Mouse (Mus musculus) bone marrow, adult 2 months (tissue): ENCODE data around the gene Gm49380. TPM values are rescaled to one million over a fixed set of nuclear protein-coding genes. Genes with fewer than 3 reads are reported as not detected.

ENCODE experiments used
- H3K27ac ChIP-seq: fragments of 200-500 bp; 2 replicates; pipeline ENCODE4 v1.5.1; 2012; ENCODE audit warnings: low read depth, mild to moderate bottlenecking, control low read depth, inconsistent platforms, low read length; ENCODE audit not compliant: control insufficient read depth, poor library complexity, insufficient read depth
- H3K4me1 ChIP-seq: fragments of 200-500 bp; 2 replicates; pipeline ENCODE4 v1.6.1; 2011; ENCODE audit warnings: low read length; ENCODE audit not compliant: control insufficient read depth, insufficient read depth
- H3K4me3 ChIP-seq: fragments of 200-500 bp; replicated peaks from 2 replicates; pipeline ENCODE3; 2011; ENCODE audit warnings: mild to moderate bottlenecking, low read depth, low read length, control low read depth; ENCODE audit not compliant: control insufficient read depth
- CTCF ChIP-seq: fragments of 200-500 bp; IDR thresholded peaks from 2 replicates; pipeline ENCODE4 v1.5.1; 2011; ENCODE audit warnings: low read length, control low read depth; ENCODE audit not compliant: control insufficient read depth, insufficient read depth
- POLR2A ChIP-seq: fragments of 200-500 bp; IDR thresholded peaks from 2 replicates; pipeline ENCODE4 v1.6.1; 2011; ENCODE audit warnings: low read depth, mild to moderate bottlenecking, control low read depth, low read length, borderline replicate concordance; ENCODE audit not compliant: control insufficient read depth
- WGBS: fragments of 180-500 bp; shearing (Covaris S2); methylation state at CpG from one replicate; pipeline ENCODE4 v1.1.7; 2018; 5-methylcytosine and 5-hydroxymethylcytosine counted together
- polyA plus RNA-seq: library from polyadenylated mRNA; stranded (reverse); fragments of >200 nt; gene quantifications from 2 replicates; pipeline ENCODE4 v1.2.4, GENCODE M21; 2011; ENCODE audit warnings: low replicate concordance; ENCODE audit not compliant: missing spikeins, insufficient read depth, insufficient read length

Gm49380 gene
- polyA plus RNA-seq, 1 experiment = not detected

- TF ChIP-seq CTCF (no peak), POLR2A (no peak)
- Histone ChIP-seq H3K4me3 (peak overlapping the region; percentile 1), H3K27ac (peak overlapping the region; percentile 12; the same call in 1 of the 2 replicates), H3K4me1 (no peaks in the 10 kb centered on the region; the same call in 1 of the 2 replicates)
- WGBS = under 1% methylated on average over 27 of the region's 27 CpGs
These were observed 16.7 kb upstream of the Gm49380 start for GRCm38 (mm10) chr9:44130034-44130433.

GRCm38 (mm10) chr9:44129633-44130032, 16.3 kb upstream of the Gm49380 start:
- peak overlapping the region; percentile 12; the same call in 1 of the 2 replicates for H3K27ac ChIP-seq
- no peaks in the 10 kb centered on the region; the same call in 1 of the 2 replicates for H3K4me1 ChIP-seq
- H3K4me3 ChIP-seq = peak overlapping the region; percentile 1
- WGBS = 16% methylated on average over 9 of the region's 9 CpGs
- TF ChIP-seq POLR2A (no peak), CTCF (no peak)

- Histone ChIP-seq H3K4me3 (no peak overlapping the region), H3K27ac (peak overlapping the region; percentile 62; the same call in 1 of the 2 replicates), H3K4me1 (no peaks in the 10 kb centered on the region; the same call in 1 of the 2 replicates)
- no peak for TF ChIP-seq POLR2A
- TF ChIP-seq CTCF = no peak
- WGBS = 55% methylated on average over 3 of the region's 3 CpGs
These were observed 14.1 kb upstream of the Gm49380 start for GRCm38 (mm10) chr9:44127351-44127801.

- H3K27ac ChIP-seq = peak overlapping the region; percentile 79
- 43% methylated on average over 3 of the region's 3 CpGs for WGBS
- no peak overlapping the region for H3K4me3 ChIP-seq
- H3K4me1 ChIP-seq = no peaks in the 10 kb centered on the region; the same call in 1 of the 2 replicates
- no peak for TF ChIP-seq POLR2A
- TF ChIP-seq CTCF = no peak
These were observed 13.4 kb upstream of the Gm49380 start for GRCm38 (mm10) chr9:44126746-44127145.

- no peak overlapping the region for H3K4me3 ChIP-seq
- no peaks in the 10 kb centered on the region; the same call in 1 of the 2 replicates for H3K4me1 ChIP-seq
- TF ChIP-seq CTCF = peak; percentile 90
- TF ChIP-seq POLR2A = no peak
- H3K27ac ChIP-seq = peak overlapping the region; percentile 44; the same call in 1 of the 2 replicates
- WGBS = 36% methylated on average over 18 of the region's 18 CpGs
These were observed 12.5 kb upstream of the Gm49380 start for GRCm38 (mm10) chr9:44125546-44126428.

- Histone ChIP-seq H3K4me3 (no peak overlapping the region), H3K4me1 (no peaks in the 10 kb centered on the region; the same call in 1 of the 2 replicates), H3K27ac (no peak overlapping the region)
- 70% methylated on average over 5 of the region's 5 CpGs for WGBS
- no peak for TF ChIP-seq POLR2A
- TF ChIP-seq CTCF = no peak
These were observed 11.7 kb upstream of the Gm49380 start for GRCm38 (mm10) chr9:44125026-44125425.

- TF ChIP-seq CTCF = peak; percentile 51
- TF ChIP-seq POLR2A = no peak
- H3K4me1 ChIP-seq = no peaks in the 10 kb centered on the region; the same call in 1 of the 2 replicates
- WGBS = 45% methylated on average over 6 of the region's 6 CpGs
- H3K27ac ChIP-seq = no peak overlapping the region
- H3K4me3 ChIP-seq = no peak overlapping the region
These were observed 11.0 kb upstream of the Gm49380 start for GRCm38 (mm10) chr9:44124317-44124716.

GRCm38 (mm10) chr9:44119948-44120465, 6.7 kb upstream of the Gm49380 start:
- WGBS = 79% methylated on average over 8 of the region's 8 CpGs
- TF ChIP-seq POLR2A = no peak
- TF ChIP-seq CTCF = no peak
- Histone ChIP-seq H3K27ac (no peak overlapping the region), H3K4me1 (no peaks in the 10 kb centered on the region; the same call in none of the 2 replicates), H3K4me3 (no peak overlapping the region)
